Mouse (Mus musculus): Measurements from ENCODE around the gene Prm2.

- no peak for TF ChIP-seq CTCF (IDR thresholded peaks at IDR 0.05; ENCODE audit: extremely low read depth, insufficient read length, insufficient replicate concordance, low read depth, low read length)
- TF ChIP-seq POLR2A (IDR thresholded peaks at IDR 0.05; ENCODE audit: low read depth, low read length) = no peak
Measured at GRCm38 (mm10) chr16:10844319-10844670, 48.4 kb upstream of the Prm2 start.
